Mouse (Mus musculus) kidney, adult 9 months (tissue): ENCODE data around the gene Lpar1.
"Not testable (repeated sequence)": the region's sequence is repeated elsewhere in the genome, so short reads cannot be mapped to it uniquely, and the experiment has no call there.

ENCODE experiments used
- DNase-seq: peaks from one replicate; pipeline ENCODE4 v3.0.0; 2022

Gene Lpar1

GRCm38 (mm10) chr4:58543171-58543570 lies 10.5 kb downstream of the Lpar1 start:
- no peak for DNase-seq

GRCm38 (mm10) chr4:58542656-58543055 lies 11.0 kb downstream of the Lpar1 start:
- DNase-seq: not testable (repeated sequence)

- no peak for DNase-seq
Observed at GRCm38 (mm10) chr4:58540841-58541240, 12.9 kb downstream of the Lpar1 start.

- DNase-seq: no peak
Observed at GRCm38 (mm10) chr4:58540385-58540784, 13.3 kb downstream of the Lpar1 start.

GRCm38 (mm10) chr4:58538696-58539095 lies 15.0 kb downstream of the Lpar1 start:
- DNase-seq: no peak

GRCm38 (mm10) chr4:58535754-58536153 lies 17.9 kb downstream of the Lpar1 start:
- no peak for DNase-seq

GRCm38 (mm10) chr4:58534726-58535350 lies 18.9 kb downstream of the Lpar1 start:
- no peak for DNase-seq

- no peak for DNase-seq
Observed at GRCm38 (mm10) chr4:58534141-58534571, 19.5 kb downstream of the Lpar1 start.

- no peak for DNase-seq
Observed at GRCm38 (mm10) chr4:58533519-58533918, 20.2 kb downstream of the Lpar1 start.

GRCm38 (mm10) chr4:58532326-58532725 lies 21.4 kb downstream of the Lpar1 start:
- no peak for DNase-seq

- no peak for DNase-seq
Observed at GRCm38 (mm10) chr4:58530706-58531105, 23.0 kb downstream of the Lpar1 start.

GRCm38 (mm10) chr4:58530279-58530678 lies 23.4 kb downstream of the Lpar1 start:
- no peak for DNase-seq

- DNase-seq: no peak
Observed at GRCm38 (mm10) chr4:58527852-58528251, 25.8 kb downstream of the Lpar1 start.

GRCm38 (mm10) chr4:58521137-58521536 lies 32.6 kb downstream of the Lpar1 start:
- DNase-seq: no peak

- no peak for DNase-seq
Observed at GRCm38 (mm10) chr4:58520531-58520930, 33.2 kb downstream of the Lpar1 start.

- DNase-seq: no peak
Observed at GRCm38 (mm10) chr4:58519891-58520290, 33.8 kb downstream of the Lpar1 start.

- DNase-seq: no peak
Observed at GRCm38 (mm10) chr4:58518215-58518988, 35.3 kb downstream of the Lpar1 start.

- DNase-seq: no peak
Observed at GRCm38 (mm10) chr4:58516810-58517209, 36.9 kb downstream of the Lpar1 start.

GRCm38 (mm10) chr4:58516221-58516620 lies 37.5 kb downstream of the Lpar1 start:
- no peak for DNase-seq

- DNase-seq: no peak
Observed at GRCm38 (mm10) chr4:58511554-58511953, 42.1 kb downstream of the Lpar1 start.

- DNase-seq: no peak
Observed at GRCm38 (mm10) chr4:58508833-58509232, 44.9 kb downstream of the Lpar1 start.

GRCm38 (mm10) chr4:58507536-58507935 lies 46.2 kb downstream of the Lpar1 start:
- DNase-seq: no peak

- DNase-seq: no peak
Observed at GRCm38 (mm10) chr4:58506539-58507527, 46.9 kb downstream of the Lpar1 start.
